Mouse (Mus musculus): ENCODE data around the gene Dact3. TPM values are rescaled to one million over a fixed set of nuclear protein-coding genes. Genes with fewer than 3 reads are reported as not detected.

Dact3 gene
- 1 to 10 TPM; 3.1 to 3.8 TPM for total RNA-seq (2021)
- long read RNA-seq, experiment 1, transcript Dact3-201 (4 exons, 2,989 nt), result major isoform, 9 of 11 reads
- long read RNA-seq, experiment 1, partial matches to known transcripts, result 1 of 11 reads
- long read RNA-seq, experiment 1, other reads (novel, unspliced or antisense), result 1 of 11 reads
- long read RNA-seq, experiment 2, transcript Dact3-201 (4 exons, 2,989 nt), result major isoform, 8 of 11 reads
- long read RNA-seq, experiment 2, partial matches to known transcripts, result 1 of 11 reads
- long read RNA-seq, experiment 2, other reads (novel, unspliced or antisense), result 2 of 11 reads

DNA sequence AGATGAGACGGTGACA is at the start of gene Dact3:
Gene Dact3 (plus strand): TSS at position 8 of the 16 bp plus-strand sequence.
- no peak for DNase-seq (ENCODE audit: low spot score in 2 of 2)

GRCm38 (mm10) chr7:16825785-16826184 is 49.3 kb upstream of the Dact3 start:
- DNase-seq (ENCODE audit: low spot score in 2 of 2), result no peak

DNA sequence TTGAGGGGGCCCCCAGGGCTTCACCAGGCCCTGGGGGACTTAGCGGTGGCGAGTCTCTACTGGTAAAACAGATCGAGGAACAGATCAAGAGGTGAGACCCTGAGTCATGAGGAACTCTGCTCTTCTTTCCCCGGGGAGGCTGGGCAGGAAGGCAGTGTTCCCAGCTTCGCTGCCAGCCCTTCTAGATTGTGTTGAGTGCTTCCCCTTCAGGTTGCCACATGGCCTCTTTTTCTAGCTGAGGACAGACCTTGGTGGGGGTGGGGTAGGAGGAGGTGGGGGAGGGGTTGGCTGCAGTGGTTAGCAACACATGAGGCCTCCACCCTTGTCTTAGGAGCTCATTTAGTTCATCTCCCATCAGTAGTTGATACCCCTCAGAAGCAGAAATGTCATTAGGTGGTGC is 48.5 kb upstream of the Dact3 start:
- no peak for DNase-seq (ENCODE audit: low spot score in 2 of 2)

DNA sequence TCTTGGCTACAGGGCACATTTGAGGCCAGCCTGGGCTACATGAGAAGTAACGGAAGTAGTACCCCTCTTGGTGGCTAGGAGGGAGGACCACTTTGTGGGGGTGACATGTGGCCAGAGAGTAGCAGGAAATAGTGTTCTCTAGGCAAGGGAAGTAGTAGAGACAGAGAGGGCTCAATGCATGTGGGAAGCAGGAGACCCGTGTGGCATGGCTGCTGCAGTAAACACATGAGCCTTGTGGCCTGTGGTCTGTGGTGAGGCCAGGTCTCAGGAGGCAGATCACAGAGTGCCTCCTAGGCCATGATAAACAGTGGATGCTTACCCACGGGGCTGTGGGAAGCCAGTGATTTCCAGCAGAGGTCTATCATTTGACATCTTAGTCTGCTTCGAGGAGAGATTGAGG is 47.8 kb upstream of the Dact3 start:
- no peak for DNase-seq (ENCODE audit: low spot score in 2 of 2)

DNA sequence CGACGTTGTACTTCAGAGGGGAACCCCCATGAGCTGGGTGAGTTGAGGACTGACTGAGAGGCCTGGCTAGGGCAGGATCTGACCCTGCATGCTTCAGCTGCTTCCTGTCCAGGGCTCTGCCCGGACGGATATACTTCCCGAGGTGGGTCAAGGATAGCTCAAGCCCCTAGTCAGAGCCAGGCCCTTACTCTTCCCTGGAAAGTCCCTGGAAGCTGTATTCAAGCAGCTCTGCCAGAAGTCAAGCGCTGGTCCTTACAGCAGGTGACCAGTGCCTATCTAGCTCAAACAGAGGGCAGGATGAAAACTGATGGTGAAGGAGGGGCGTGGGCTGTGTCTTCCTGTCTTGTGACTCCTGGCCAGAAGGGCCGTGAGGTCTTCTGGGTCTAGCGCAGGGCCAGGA is 44.7 kb upstream of the Dact3 start:
- no peak for DNase-seq (ENCODE audit: low spot score in 2 of 2)

DNA sequence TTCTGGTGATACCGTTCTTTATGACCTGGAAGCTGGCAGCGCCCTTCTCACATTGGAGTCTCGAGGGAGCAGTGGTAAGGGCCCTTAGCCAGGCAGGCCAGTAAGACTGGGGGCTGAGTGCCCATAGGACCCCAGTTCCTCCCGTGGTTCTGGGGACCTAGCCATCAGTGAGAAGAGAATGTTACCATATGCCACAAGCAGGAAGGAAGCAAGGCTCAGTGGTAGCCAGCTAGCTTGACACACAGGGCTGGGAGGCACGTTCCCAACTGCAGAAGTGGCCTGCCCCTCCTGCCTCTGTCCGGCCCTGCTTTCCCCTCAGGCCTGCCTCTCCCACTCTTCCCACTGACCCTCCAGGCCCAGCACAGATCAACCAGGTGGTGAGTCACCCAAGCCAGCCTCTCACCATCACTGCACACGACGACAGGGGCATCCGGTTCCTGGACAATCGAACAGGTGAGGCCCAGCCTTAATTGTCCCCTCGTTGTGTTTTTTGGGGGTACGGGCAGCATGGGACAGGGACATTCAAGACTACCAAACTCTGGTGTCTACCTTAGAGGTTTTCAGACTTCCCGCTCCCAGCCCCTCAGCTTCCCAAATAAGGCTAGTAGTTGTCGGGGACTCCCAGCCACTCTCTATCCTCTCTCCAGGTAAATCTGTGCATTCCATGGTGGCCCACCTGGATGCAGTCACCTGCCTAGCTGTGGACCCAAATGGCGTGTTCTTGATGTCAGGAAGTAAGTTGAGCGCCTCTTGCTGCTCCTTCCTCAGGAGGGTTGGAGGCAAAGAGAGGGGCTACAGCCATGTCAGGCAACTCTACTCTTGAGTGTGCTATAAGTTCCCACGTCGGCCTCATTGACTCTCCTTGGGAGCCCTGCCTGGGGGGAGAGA is 37.0 kb upstream of the Dact3 start:
- DNase-seq (ENCODE audit: low spot score in 2 of 2), result no peak

DNA sequence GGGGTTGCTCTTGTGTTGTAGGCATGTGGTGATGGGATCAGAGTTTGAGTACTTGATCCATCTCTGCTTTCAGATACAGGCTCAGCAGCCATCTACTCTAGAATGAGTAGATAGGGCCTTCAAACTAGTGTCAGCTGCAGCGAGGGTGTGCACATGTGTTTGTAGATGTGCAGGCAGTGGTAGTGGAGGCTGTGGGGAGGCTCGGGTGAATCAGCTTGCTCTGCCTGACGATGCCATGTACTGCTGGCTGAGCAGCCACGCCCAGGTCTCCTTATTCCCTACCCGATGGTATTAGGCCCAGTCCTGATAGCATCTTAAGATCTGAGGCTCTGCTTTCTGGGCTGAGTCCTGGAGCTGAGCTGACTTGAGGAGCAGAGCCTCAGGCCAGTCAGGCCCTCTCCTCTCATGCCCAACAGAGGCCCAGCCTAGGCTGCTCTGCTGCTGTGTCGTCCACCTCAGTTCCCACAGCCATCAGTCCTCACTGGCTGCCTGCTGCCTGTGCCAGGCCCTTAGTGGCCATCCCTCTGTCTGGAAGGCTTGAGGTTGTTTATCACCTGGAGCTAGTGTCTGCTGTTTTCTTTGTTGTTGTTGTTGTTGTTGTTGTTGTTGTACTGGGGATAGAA is 36.2 kb upstream of the Dact3 start:
- DNase-seq (ENCODE audit: low spot score in 2 of 2), result no peak

DNA sequence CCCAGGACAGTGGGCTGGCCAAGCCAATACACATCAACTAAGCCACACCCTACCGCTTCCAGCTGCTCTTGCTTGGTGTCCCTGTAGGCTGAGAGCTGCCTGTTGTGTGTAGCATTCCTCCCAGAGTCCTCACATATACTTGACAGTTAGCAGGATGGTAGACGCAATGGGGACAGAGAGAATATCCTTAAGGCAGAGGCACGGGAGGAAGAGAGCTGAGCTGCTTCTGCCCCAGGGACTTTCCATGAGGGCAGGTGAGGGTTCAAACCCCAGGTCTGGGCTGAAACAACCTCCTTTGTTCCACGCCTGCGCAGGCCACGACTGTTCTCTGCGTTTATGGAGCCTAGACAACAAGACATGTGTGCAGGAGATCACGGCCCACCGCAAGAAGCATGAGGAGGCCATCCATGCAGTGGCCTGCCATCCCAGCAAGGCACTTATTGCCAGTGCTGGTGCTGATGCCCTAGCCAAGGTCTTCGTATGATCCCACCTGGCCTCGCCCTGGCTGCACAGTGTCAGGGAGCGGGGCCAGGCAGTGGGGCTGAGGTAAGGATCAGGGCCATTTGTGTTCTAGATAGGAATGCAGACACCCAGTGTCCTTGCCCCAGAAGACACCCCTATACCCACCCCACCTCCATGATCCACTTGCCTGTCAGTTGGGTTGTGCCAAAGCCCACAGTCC is 35.5 kb upstream of the Dact3 start:
- DNase-seq (ENCODE audit: low spot score in 2 of 2), result no peak

DNA sequence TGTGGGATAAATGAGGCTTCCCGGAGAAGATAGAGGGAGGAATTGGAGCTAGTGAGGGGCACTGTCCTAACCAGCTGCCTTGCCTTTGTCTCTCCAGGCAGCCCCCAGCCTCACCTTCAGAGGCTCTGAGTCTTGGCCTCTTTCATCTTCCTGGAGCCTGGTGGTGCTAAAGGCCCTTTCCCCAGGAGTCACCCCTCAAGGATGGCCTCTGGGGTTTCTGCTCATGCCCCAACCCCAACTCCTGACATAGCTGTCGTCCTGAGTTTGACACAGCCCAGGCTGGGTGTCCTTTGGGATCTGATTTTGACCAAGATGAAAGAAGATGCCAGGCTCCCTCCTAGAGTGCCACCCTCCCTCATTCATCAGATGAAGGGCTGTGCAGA is 35.0 kb upstream of the Dact3 start:
- no peak for DNase-seq (ENCODE audit: low spot score in 2 of 2)

DNA sequence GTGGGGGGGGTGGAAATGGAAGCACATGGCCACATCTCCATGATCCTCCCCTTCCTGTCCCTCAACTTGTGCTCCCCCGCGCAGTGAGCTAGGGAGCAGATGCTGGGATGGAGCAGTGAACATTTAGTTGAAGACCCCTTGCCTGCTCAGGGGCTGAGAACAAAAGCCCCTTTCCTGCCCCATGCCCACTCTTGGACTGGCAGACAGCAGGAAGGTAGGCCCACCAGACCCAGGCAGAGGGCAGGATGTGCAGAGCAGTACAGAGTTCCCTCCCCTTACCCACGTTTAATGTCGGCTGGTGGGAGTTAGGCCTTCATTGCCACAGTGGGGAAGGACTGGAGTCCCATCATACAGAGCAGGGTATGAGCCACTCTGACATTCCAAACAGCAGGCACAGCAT is 34.0 kb upstream of the Dact3 start:
- no peak for DNase-seq (ENCODE audit: low spot score in 2 of 2)

DNA sequence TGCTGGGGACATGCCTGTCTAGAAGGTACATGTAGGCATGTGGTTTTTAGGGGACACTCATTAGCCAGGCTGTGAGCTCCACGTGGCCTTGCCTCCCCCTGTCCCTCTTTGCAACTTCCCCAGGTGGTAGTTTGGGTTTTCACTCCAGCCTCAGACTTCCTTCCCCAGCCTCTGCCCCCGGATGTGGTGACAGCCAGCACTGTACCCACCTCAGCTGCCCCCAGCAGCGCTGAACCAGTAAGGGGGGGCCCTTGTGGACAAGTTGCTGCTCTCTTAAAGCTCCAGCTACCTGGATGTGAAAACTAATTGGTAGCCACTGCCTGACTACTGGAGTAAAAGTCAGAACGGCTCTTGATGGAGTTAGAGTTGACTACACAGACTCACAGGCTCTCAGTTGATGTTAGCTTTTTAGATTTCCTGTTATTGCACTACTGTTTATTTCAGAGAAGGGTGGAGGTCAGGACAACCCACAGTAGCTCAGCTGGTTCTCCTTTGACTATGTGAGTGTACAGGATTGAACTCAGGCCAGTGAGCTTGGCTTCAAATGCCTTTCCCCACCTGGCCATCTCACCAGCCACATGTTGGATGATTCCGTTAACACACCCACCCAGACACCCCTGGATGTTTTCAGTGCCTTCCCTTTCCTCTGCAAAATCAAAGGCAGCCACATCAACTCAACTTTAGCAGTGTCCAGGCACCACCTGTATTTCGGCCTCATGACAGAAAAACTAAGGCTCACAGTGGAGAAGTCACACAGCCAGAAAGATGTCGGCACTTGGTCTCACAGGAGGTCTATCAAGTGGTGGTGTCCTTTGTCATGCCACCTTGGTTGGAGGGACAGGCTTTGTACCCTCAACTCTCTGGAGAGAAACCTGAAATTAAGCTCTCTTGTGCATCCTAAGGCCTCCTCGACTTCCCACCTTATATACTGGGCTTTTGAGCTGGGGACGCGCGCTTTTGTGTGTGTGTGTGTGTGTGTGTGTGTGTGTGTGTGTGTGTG is 33.3 kb upstream of the Dact3 start:
- no peak for DNase-seq (ENCODE audit: low spot score in 2 of 2)

GRCm38 (mm10) chr7:16842645-16843063 is 32.5 kb upstream of the Dact3 start, which contains the start of gene Prkd2:
Prkd2 (plus strand) TSS chr7:16842902.
- DNase-seq (ENCODE audit: low spot score in 2 of 2), result peak; percentile 89 to 91

DNA sequence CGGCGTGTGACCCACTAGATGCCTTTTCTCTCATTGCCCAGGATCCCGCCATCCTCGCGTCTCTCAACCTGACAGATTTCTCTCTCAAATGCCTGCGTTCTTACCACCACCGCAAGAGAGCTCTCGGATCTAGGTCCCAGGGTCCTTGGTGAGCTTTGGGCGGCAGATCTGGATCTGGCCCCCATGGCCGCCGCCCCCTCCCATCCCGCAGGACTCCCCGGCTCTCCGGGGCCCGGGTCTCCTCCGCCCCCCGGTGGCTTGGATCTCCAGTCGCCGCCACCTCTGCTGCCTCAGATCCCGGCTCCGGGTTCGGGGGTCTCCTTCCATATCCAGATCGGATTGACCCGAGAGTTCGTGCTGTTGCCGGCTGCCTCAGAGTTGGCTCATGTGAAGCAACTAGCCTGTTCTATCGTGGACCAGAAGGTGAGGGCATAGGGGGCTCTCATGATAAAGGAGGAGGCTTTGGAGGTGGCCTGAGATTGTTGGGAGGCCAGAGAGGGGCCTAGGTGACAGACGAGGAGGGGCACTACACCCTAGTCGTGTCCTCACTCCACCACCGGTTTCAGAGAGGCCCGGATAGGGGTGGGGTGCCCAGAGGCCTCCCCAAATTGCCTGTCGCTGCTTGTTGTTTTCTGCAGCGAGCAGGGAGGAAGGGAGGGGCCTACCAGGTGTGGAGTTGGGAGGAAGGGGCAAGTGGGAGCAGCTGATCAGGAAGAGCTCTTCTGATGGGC is 31.5 kb upstream of the Dact3 start:
- no peak for DNase-seq (ENCODE audit: low spot score in 2 of 2)

- no peak for DNase-seq (ENCODE audit: low spot score in 2 of 2)
Measured at GRCm38 (mm10) chr7:16844696-16845071, 30.4 kb upstream of the Dact3 start.

DNA sequence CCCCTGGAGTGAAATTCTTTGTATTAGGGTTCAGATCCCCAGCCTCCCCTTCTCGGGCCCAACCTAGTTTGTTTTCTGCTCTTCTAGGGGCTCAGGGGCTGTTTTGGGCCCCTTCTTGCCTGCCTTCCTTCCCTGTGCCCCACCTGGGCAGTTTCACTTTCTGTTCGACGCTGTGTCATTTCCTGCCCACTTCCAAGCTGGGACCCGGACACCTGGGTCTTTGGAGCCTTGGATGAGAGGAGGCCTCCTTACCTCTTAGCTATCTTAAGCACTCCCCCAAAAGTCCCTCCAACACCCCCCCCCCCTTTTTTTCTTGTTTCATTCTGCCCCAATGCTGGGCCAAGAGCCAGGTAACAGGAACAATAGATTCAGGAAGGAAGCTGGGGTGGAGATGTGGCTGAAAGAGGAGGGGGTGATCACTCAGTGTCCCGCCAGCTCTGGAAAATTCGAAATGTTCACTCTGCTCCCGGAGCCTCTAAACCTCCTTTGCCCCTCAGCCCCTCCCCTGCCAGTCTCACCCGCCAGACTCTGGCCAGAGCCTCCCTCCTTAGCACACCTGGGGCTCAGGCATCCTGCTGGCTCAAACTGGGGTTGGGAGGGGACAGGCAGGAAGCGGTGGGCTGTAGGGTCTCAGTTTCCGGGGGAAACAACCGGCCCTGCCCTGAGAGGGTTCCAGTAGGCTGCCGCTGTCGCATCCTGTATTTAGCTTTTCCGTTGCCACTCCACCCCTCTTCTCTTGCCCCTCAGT is 29.9 kb upstream of the Dact3 start:
- peak in 1 of 2 experiments; percentile 37 for DNase-seq (ENCODE audit: low spot score in 2 of 2)

DNA sequence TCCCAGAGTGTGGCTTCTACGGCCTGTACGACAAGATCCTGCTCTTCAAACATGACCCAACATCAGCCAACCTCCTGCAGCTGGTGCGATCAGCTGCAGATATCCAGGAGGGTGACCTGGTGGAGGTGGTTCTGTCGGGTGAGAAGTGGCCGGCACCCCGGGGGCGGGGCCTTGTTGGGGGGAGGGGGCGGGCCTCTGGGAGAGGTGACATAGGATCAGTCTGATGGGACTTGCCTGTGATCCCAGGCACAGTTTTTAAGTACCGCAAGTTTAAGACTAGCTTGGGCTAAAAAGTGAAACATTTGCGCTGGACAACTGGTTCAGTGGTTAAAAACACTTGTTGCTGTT is 29.3 kb upstream of the Dact3 start:
- no peak for DNase-seq (ENCODE audit: low spot score in 2 of 2)

GRCm38 (mm10) chr7:16846775-16847174 is 28.3 kb upstream of the Dact3 start:
- no peak for DNase-seq (ENCODE audit: low spot score in 2 of 2)

DNA sequence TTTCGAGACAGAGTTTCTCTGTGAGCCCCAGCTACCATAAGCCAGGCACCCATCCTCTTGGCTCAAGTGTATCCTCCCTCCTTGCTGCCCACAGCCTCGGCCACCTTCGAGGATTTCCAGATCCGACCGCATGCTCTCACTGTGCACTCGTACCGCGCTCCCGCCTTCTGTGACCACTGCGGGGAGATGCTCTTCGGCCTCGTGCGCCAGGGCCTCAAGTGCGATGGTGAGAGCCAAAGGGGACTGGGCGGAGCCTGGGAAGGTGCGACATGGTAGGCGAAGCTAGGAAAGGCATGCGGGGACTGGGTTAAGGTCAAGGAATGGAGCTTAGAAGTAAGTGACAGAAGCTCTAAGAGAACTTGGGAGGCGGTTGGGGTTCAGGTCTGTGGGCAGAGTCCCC is 27.6 kb upstream of the Dact3 start:
- DNase-seq (ENCODE audit: low spot score in 2 of 2), result no peak

- DNase-seq (ENCODE audit: low spot score in 2 of 2), result peak; percentile 47 to 69
Measured at GRCm38 (mm10) chr7:16848579-16848978, 26.5 kb upstream of the Dact3 start.

DNA sequence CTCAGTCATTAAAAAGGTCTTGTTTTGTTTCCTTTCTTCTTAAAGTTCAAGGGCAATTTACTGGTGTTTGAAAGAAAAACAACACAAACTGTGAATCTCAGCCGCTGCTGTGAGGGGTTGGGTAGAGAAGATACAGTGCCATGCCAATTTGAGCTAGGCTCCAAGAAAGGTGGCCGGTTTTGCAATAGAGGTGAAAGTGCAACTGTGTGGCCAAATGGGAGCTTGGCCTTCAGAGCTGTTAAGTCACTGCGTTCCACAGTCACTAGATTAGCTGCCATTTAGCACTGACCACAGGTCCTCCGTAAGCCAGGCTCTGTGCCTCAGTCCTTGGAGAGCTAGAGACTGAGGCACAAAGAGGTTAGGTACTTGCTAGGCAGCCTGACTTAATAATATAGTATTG is 23.5 kb upstream of the Dact3 start:
- DNase-seq (ENCODE audit: low spot score in 2 of 2), result no peak

All from adrenal gland, adult 18-20 months (tissue).